Mouse (Mus musculus): Measurements from ENCODE around the gene Serpina1e.
A peak's percentile ranks its signal among the peaks of the same experiment; 100 is the strongest.

Serpina1e gene

GRCm38 (mm10) chr12:103958798-103959197, at the start of gene Serpina1e:
Gene Serpina1e, minus strand, starts transcription at chr12:103958975.
- no peak for DNase-seq (ENCODE audit: low spot score in 2 of 2)

DNA sequence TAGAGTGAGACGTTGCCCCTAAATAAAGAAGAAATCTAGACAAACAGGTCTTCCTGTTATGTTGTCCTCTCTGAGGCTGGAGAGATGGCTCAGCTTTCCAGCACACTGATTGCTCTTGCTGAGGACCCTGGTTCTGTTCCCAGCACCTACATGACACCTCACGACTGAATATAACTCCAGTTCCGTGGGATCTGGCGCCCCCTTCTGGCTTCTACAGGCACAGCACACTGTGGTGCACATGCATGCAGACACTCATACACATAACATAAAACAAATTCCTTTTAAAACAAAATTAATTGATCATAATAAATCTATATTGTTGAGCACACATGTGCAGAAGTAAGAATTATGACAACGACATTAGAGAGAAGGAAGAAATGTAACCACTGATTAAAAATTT, 45.9 kb upstream of the Serpina1e start:
- no peak for DNase-seq (ENCODE audit: low spot score in 2 of 2)

GRCm38 (mm10) chr12:104003238-104003612, 44.5 kb upstream of the Serpina1e start:
- DNase-seq (ENCODE audit: low spot score in 2 of 2) = no peak

DNA sequence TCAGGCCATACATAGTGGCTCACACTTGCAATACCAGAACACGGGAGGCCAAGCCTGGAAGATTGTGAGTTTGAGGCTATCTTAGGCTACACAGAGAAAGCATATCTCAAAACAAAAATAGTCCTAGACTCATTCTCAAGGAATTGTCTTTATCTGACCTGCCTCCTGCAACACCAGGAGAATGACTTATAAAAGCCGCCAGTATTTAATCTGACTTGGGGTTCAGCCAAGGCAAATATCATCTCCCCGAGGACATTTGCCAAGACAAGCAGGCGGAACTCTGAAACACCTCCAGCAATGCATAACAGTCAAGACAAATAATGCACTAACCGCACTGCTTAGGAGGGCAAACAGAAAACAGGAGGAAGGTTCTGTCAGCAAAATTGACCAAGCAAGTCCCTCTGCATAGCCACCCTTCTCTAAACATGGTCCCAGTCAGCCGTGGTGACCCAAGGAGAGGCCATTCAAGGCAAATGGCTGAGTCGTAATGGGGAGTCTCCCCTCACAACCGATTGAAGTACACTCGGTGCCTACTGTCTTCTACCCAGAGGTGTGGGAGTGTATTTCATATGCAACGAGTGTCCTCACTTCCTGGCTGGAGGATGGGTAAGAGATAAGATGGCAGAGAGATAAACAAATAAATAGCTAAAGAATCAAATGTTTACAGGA, 43.9 kb upstream of the Serpina1e start:
- DNase-seq (ENCODE audit: low spot score in 2 of 2) = no peak

GRCm38 (mm10) chr12:104000594-104000993, 41.8 kb upstream of the Serpina1e start:
- DNase-seq (ENCODE audit: low spot score in 2 of 2) = no peak

DNA sequence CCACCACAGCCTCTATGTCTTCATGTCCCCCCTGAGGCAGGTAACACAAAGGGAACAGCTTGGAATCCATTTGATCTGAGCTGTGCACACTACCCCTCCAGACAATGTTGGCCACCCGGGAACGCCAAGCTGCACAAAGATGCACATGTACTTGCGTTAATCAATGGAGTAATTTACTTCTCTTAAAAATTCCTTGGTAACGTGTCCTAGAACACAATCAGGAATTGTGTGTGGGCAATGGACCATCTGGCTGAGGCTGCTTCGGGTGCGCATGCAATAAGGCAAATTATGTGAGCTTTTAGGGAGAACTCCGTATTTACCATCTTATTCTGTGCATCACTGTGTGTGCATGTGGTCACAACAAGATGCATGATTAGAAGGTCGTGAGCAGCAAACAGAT, 40.8 kb upstream of the Serpina1e start:
- DNase-seq (ENCODE audit: low spot score in 2 of 2) = peak in 1 of 2 experiments; percentile 37

- no peak for DNase-seq (ENCODE audit: low spot score in 2 of 2)
Measured at GRCm38 (mm10) chr12:103996513-103996912, 37.7 kb upstream of the Serpina1e start.

DNA sequence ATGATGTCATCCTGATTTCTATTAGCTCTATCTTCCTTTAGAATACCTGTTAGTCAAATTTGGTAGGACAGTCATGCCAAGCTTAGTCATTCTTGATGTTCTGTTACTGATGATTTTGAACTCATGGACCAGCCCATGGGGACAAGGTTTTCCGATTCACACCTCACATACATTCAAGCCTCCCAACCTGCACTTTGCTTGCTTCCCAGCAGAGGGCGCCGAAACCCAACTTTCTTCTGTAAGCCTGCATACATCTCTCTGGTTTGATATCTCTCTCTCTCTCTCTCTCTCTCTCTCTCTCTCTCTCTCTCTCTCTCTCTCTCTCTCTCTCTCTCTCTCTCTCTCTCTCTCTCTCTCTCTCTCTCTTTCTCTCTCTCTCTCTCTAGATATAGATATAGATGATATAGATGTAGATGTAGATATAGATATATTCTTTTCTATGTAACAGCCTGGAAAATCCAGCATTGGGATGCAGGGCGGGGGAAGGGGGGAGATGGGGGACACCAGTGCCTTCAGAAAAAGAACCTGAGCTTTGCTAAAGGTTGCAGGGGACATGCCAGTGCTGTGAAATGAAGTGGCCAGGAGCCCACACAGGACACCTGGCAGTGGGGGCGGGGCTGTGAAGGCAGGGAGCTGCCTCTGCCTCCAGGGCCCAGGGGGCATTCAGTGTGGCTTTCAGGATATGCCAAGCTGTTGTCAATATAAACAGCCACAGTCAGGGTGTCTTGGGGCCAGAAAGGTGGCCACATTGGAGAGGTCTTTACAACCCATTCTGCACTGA, 36.7 kb upstream of the Serpina1e start:
- peak; percentile 79 to 90 for DNase-seq (ENCODE audit: low spot score in 2 of 2)

DNA sequence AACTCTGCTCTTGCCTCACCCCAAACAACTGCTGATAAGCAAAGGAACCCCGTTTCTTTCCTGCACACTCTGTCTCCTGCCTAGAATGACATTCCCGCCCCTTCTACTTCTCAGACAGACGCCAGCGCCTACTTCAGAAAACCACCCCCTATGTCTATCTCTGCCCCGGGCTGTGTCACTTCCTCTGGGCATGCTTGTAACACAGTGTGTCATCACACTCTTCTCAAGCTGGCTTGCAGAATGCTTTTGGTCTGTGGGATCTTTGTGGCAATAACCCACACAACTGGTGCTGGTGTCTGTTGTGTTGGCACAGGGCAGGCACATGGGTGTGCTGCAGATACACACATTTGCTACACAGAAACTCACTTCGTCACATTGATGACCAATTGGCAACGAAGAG, 34.2 kb upstream of the Serpina1e start:
- DNase-seq (ENCODE audit: low spot score in 2 of 2) = peak; percentile 37 to 44

- no peak for DNase-seq (ENCODE audit: low spot score in 2 of 2)
Measured at GRCm38 (mm10) chr12:103989857-103990256, 31.1 kb upstream of the Serpina1e start, which contains the start of gene Serpina11. Gene Serpina11, minus strand, starts transcription at chr12:103989957.

DNA sequence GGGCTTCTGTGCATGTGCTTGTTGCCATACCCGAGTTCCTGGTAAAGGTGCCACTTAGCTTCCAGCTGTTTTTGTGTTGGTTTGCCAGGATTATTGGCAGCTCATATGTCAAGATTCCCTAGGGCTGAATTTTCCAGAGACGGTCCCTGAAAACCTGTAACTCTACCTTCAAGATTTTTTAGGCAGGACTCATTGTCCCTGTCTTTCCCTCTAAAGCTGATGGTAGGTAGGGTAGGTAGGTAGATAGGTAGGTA, 30.7 kb upstream of the Serpina1e start:
- no peak for DNase-seq (ENCODE audit: low spot score in 2 of 2)

GRCm38 (mm10) chr12:103988754-103989513, 30.2 kb upstream of the Serpina1e start:
- no peak for DNase-seq (ENCODE audit: low spot score in 2 of 2)

- DNase-seq (ENCODE audit: low spot score in 2 of 2) = no peak
Measured at GRCm38 (mm10) chr12:103985868-103986267, 27.1 kb upstream of the Serpina1e start.

DNA sequence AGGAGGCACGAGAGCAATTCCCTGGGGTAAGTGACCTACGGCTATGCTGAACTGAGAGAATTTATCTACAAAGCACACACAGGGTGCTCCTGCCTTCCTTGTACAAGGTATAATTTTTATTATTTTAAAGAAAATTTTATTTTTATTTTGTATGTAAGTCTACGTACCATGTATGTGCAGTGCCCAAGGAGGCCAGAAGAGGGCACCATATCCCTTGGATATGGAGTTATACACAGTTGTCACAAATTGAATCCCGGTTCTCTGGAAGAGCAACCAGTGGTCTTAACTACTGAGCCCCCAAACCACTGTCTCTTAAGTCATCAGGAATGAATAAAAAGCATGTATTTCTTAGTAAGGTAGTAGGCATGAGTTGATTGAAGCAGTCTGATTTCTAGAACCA, 26.2 kb upstream of the Serpina1e start:
- peak in 1 of 2 experiments; percentile 65 for DNase-seq (ENCODE audit: low spot score in 2 of 2)

DNA sequence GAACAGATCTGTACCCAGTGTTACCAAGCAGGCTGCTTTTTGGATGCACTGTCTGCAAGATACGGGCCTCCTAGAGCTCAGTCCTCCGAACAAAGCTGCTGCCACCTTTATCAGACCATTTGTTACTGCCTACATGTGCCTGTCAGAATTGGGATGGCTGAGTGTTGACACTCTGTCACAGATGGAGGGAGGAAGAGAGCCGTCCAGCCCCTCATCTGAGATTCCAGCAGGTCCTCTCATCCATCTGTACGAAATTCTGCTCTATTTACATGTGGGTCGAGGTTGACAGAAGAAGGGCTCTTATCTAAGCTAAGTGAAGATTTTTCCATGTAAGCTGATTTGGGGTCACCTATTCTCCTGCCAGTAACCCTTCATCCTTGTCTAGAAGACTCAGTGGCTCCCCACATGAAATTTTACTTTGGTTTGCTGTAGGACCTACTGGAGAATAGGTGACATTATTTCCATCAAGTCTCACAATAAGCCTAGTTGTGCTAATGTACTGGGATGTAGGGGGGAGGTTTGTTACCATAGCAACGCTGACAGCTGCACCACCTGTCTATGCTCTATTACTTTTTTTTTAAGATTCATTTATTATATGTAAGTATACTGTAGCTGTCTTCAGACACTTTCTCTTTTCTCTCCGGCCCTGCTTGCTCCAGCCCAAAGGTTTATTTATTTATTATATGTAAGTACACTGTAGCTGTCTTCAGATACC, 23.0 kb upstream of the Serpina1e start:
- no peak for DNase-seq (ENCODE audit: low spot score in 2 of 2)

- DNase-seq (ENCODE audit: low spot score in 2 of 2) = peak in 1 of 2 experiments; percentile 14
Measured at GRCm38 (mm10) chr12:103978294-103978693, 19.5 kb upstream of the Serpina1e start.

- peak in 1 of 2 experiments; percentile 34 for DNase-seq (ENCODE audit: low spot score in 2 of 2)
Measured at GRCm38 (mm10) chr12:103977846-103978245, 19.1 kb upstream of the Serpina1e start.

DNA sequence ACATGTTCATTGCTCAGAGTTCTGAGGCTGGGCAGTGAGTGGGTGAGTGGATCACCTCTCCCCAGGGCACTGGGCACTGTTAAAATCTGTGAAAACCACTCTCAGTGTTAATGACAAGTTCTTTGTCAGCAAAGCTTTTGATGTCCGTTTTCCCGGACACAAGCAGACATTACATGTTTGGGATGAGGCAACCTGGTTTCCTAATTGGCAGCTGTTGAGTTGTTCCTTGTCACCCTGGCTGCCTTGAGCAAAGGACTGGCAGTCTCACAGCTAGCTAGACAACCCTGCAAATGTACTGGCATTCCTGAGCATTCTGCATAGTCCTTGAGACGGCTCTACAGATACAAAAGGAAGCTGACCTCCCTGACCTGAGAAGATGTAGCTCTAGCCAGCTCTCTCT, 18.3 kb upstream of the Serpina1e start:
- no peak for DNase-seq (ENCODE audit: low spot score in 2 of 2)

- DNase-seq (ENCODE audit: low spot score in 2 of 2) = peak; percentile 24 to 52
Measured at GRCm38 (mm10) chr12:103971080-103971479, 12.3 kb upstream of the Serpina1e start.

DNA sequence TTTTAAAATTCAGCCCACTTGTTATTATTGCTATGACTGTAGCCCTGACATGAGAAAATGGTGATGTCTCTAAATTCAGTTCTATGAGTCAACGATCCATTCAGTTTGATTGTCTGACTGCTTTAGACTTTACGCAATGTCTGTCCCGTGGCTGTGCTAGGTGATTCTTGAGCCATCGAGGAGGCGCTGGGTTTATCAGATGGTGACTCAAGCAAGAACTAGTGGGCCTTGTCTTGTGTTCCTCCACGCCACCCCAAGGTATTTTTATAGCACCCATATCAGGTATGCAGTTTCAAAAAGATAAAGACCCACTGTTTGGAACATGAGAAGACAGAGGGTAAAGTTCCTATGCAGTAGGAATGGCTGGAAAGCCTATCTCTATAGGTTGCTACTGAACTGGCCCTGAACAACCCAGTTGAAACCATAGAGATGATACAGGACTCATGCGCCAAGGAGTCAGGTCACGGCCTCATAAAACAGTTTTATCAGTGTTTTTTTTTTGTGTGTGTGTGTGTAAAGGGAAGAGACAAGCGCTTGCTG, 10.9 kb upstream of the Serpina1e start:
- DNase-seq (ENCODE audit: low spot score in 2 of 2) = no peak

DNA sequence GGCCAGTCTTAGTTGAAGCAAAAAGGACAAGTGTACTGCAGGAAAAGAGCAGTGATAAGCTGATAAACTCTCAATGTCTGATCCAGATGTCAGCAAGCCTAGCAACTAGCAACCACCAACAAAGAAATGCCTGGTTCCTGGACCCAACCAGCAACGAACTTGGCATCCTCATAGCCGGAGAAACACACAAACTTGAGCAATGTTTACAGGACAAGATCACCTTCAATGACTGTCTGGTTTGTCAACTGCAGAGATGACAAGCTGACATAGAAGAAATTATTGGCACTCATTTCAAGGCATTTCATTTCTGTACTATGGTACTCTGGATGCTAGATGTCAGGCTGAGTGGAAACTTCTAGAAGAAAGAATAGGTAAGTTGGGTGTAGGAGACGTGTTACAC, 8.0 kb upstream of the Serpina1e start:
- no peak for DNase-seq (ENCODE audit: low spot score in 2 of 2)

- no peak for DNase-seq (ENCODE audit: low spot score in 2 of 2)
Measured at GRCm38 (mm10) chr12:103963288-103963687, 4.5 kb upstream of the Serpina1e start.
